Mouse (Mus musculus) lung, adult 2 months (tissue): ENCODE measurements around the gene En1.

Experiments
- CTCF ChIP-seq: fragments of 200-500 bp; IDR thresholded peaks from 2 replicates; pipeline ENCODE4 v1.5.1; 2011; ENCODE audit warnings: mild to moderate bottlenecking, low read length, control low read depth; ENCODE audit not compliant: insufficient read depth
- POLR2A ChIP-seq: fragments of 200-500 bp; IDR thresholded peaks from 2 replicates; pipeline ENCODE4 v1.6.1; 2011; ENCODE audit warnings: low read depth, mild to moderate bottlenecking, control low read depth, low read length, borderline replicate concordance; ENCODE audit errors: extremely low read depth

GRCm38 (mm10) chr1:120614307-120615100, 12.3 kb downstream of the En1 start:
- TF ChIP-seq CTCF (no peak), POLR2A (no peak)
